Mouse (Mus musculus): Measurements from ENCODE around the gene Ago3.

GRCm38 (mm10) chr4:126438261-126438660 is 8.9 kb upstream of the Ago3 start:
- TF ChIP-seq CTCF (IDR thresholded peaks at IDR 0.05; ENCODE audit: control insufficient read depth, insufficient read depth, insufficient replicate concordance, low read depth, low read length) (no peak), POLR2A (IDR thresholded peaks at IDR 0.05; ENCODE audit: control insufficient read depth, low read depth, low read length) (no peak)
